Mouse (Mus musculus) midbrain, embryonic 16.5 days (tissue): ENCODE measurements around the gene Ror1. TPM values are rescaled to one million over a fixed set of nuclear protein-coding genes. Genes with fewer than 3 reads are reported as not detected.

Experiments used
- ATAC-seq: fragments of 200-750 bp; cut with Nextera tagmentation; 2 replicates; pipeline ENCODE4 v1.8.0; 2017; ENCODE audit warnings: moderate TSS enrichment
- H3K27ac ChIP-seq: fragments of 300-500 bp; sonication (generic); 2 replicates; pipeline ENCODE4 v1.5.1; 2014; ENCODE audit warnings: mild to moderate bottlenecking, low read length, mixed read lengths
- H3K27me3 ChIP-seq: fragments of 300-500 bp; sonication (generic); 2 replicates; pipeline ENCODE4 v1.6.1; 2014; ENCODE audit warnings: low read depth, low read length, mixed read lengths; ENCODE audit not compliant: control insufficient read depth, insufficient read depth
- H3K36me3 ChIP-seq: fragments of 300-500 bp; sonication (generic); 2 replicates; pipeline ENCODE4 v1.6.1; 2014; ENCODE audit warnings: mild to moderate bottlenecking, low read length, moderate library complexity, mixed read lengths; ENCODE audit not compliant: control insufficient read depth, insufficient read depth
- H3K4me1 ChIP-seq: fragments of 300-500 bp; sonication (generic); 2 replicates; pipeline ENCODE4 v1.6.1; 2014; ENCODE audit warnings: mild to moderate bottlenecking, low read length, mixed read lengths; ENCODE audit not compliant: control insufficient read depth, insufficient read depth
- H3K4me2 ChIP-seq: fragments of 300-500 bp; sonication (generic); 2 replicates; pipeline ENCODE4 v1.6.1; 2014; ENCODE audit warnings: mild to moderate bottlenecking, low read length, mixed read lengths
- H3K4me3 ChIP-seq: fragments of 300-500 bp; sonication (generic); 2 replicates; pipeline ENCODE4 v1.5.1; 2014; ENCODE audit warnings: low read depth, mild to moderate bottlenecking, low read length, moderate library complexity, mixed read lengths
- H3K9ac ChIP-seq: fragments of 300-500 bp; sonication (generic); 2 replicates; pipeline ENCODE4 v1.6.1; 2014; ENCODE audit warnings: low read depth, low read length, mixed read lengths
- H3K9me3 ChIP-seq: fragments of 300-500 bp; sonication (generic); replicated peaks from 2 replicates; pipeline ENCODE4 v1.6.1; 2014; ENCODE audit warnings: mild to moderate bottlenecking, low read length, mixed read lengths; ENCODE audit not compliant: control insufficient read depth, poor library complexity, severe bottlenecking
- WGBS: fragments of 180-500 bp; shearing (Covaris S2); extraction: QIAGEN DNeasy Blood & Tissue Kit; methylation state at CpG from one replicate; pipeline ENCODE4 v1.1.7; 2014; 5-methylcytosine and 5-hydroxymethylcytosine counted together
- polyA plus RNA-seq: library from polyadenylated mRNA; unstranded; fragments of >200 nt; fragmentation: Nextera tagmentation; extraction: Ambion mirVana; gene quantifications from 2 replicates; pipeline ENCODE4 v1.2.1, GENCODE M21; 2015

The Ror1 gene
- polyA plus RNA-seq, 1 experiment from 2014 or later: 0.84 TPM

- Histone ChIP-seq H3K4me3 (no peak overlapping the region), H3K4me2 (no peak overlapping the region), H3K9me3 (no peaks in the 10 kb centered on the region), H3K36me3 (no peaks in the 10 kb centered on the region), H3K27me3 (no peaks in the 10 kb centered on the region), H3K4me1 (no peaks in the 10 kb centered on the region), H3K9ac (no peak overlapping the region), H3K27ac (no peak overlapping the region)
- no peak for ATAC-seq
- WGBS: 89% methylated on average over 11 of the region's 11 CpGs
Observed at GRCm38 (mm10) chr4:100137102-100137835, 41.7 kb downstream of the Ror1 start.

- Histone ChIP-seq H3K27me3 (no peaks in the 10 kb centered on the region), H3K4me3 (no peak overlapping the region), H3K4me1 (no peaks in the 10 kb centered on the region), H3K4me2 (no peak overlapping the region), H3K9ac (no peak overlapping the region), H3K36me3 (no peaks in the 10 kb centered on the region), H3K27ac (no peak overlapping the region), H3K9me3 (no peaks in the 10 kb centered on the region)
- ATAC-seq: no peak
- 78% methylated on average over 2 of the region's 2 CpGs for WGBS
Observed at GRCm38 (mm10) chr4:100141626-100142025, 46.0 kb downstream of the Ror1 start.

DNA sequence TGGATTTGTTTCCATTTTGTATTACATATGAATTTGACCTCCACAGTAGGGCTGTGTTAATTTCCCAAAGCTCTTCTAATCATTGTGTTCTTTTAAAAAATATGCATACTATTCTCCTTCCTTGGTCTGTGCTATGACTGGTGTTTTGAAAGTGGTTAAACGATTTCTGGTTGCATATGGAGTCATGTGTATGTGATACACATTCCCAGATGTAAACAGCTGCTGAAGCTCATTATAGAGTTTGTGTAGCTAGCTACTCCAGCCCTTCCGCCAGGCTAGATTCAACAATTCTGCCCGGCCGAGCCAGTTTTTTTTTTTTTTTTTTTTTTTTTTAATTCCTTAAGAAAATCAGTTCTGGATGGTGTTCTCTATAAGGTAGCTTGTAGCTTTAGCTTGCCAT is 49.2 kb downstream of the Ror1 start:
- Histone ChIP-seq H3K4me1 (no peaks in the 10 kb centered on the region), H3K4me2 (no peak overlapping the region), H3K9me3 (no peaks in the 10 kb centered on the region), H3K36me3 (no peaks in the 10 kb centered on the region), H3K9ac (no peak overlapping the region), H3K4me3 (no peak overlapping the region), H3K27me3 (no peaks in the 10 kb centered on the region), H3K27ac (no peak overlapping the region)
- no peak for ATAC-seq
- WGBS: 85% methylated on average over 4 of the region's 4 CpGs

GRCm38 (mm10) chr4:100150797-100151196 is 55.2 kb downstream of the Ror1 start:
- no peak overlapping the region for H3K4me2 ChIP-seq
- H3K9ac ChIP-seq: no peak overlapping the region
- H3K36me3 ChIP-seq: no peaks in the 10 kb centered on the region
- peaks cover 4% of the 10 kb centered on the region; the same call in 1 of the 2 replicates for H3K4me1 ChIP-seq
- 90% methylated on average over 1 of the region's 1 CpGs for WGBS
- no peaks in the 10 kb centered on the region for H3K27me3 ChIP-seq
- no peak for ATAC-seq
- no peak overlapping the region for H3K4me3 ChIP-seq
- no peaks in the 10 kb centered on the region for H3K9me3 ChIP-seq
- no peak overlapping the region for H3K27ac ChIP-seq

DNA sequence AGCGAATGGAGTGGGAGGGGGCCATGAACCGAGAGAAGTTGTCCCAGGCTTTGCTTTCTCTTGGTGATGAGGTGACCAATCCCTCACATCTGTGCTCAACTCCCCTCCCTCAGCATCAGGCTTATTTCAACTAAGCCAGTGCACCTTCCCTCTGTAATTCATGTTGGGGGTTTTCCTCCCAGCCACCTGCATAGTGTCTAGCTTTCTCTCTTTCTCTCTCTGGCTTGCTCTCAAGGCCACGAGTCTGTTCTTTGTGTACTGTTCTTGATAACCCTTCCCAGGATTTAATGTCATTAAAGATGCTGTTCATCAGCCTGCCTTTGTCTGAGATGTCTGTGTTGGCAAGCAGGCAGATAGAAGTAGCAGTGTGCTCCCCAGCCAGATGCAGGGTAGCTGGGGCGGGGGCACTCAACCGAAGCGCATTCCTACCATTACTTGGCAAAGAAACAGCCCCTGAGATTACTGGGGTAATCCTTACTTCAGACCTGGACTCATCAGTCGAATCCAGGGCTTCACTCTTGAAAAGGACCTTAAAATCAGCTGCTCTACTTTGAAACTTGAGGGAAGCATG is 59.1 kb downstream of the Ror1 start:
- Histone ChIP-seq H3K36me3 (no peaks in the 10 kb centered on the region), H3K4me2 (no peak overlapping the region), H3K27ac (no peak overlapping the region), H3K9me3 (no peaks in the 10 kb centered on the region), H3K9ac (no peak overlapping the region), H3K4me1 (peaks cover 4% of the 10 kb centered on the region; the same call in 1 of the 2 replicates), H3K4me3 (no peak overlapping the region), H3K27me3 (no peaks in the 10 kb centered on the region)
- ATAC-seq: no peak
- WGBS: 31% methylated on average over 7 of the region's 7 CpGs

DNA sequence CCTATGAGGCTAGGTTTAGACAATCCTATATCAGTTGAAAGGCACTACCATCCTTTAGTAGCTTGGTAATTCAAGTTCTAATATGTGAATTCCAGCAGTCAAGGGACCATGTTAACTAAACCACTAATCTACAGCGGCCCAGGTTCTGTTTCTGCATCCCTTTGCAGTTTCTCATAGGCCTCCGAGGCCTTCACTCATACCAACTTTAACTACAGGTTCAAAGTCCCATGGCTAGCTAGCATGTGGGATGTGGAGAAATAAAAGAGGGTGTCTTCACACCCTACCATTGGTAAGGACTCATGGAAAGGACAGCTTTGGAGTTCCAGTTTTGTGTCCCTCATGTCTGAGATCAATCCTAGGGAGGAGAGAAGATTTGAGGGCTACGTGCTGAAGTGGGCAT is 60.1 kb downstream of the Ror1 start:
- H3K4me2 ChIP-seq: no peak overlapping the region
- WGBS: 88% methylated on average over 3 of the region's 3 CpGs
- H3K9ac ChIP-seq: no peak overlapping the region
- no peaks in the 10 kb centered on the region for H3K9me3 ChIP-seq
- ATAC-seq: no peak
- no peak overlapping the region for H3K4me3 ChIP-seq
- H3K27ac ChIP-seq: no peak overlapping the region
- no peaks in the 10 kb centered on the region for H3K27me3 ChIP-seq
- H3K36me3 ChIP-seq: no peaks in the 10 kb centered on the region
- peaks cover 4% of the 10 kb centered on the region; the same call in 1 of the 2 replicates for H3K4me1 ChIP-seq

DNA sequence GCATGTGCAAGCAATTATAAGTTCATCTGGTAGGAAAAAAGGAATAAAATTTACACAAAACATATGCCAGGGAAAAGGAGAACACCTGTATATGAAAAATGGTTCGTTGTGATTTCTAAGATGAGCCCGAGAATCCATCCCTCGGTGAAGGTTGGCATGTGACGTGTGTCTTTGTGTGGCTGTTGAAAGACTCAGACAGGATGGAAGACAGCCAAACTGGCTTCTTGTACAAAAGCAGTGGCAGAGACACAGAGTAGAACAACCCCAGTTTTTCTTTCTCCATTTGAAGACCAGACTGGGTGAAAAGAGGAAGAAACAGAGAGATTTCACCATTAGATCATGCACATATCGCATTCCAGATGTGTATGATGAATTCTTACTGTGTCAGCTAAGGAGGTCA is 62.8 kb downstream of the Ror1 start:
- Histone ChIP-seq H3K27me3 (no peaks in the 10 kb centered on the region), H3K36me3 (no peaks in the 10 kb centered on the region), H3K4me2 (no peak overlapping the region), H3K27ac (no peak overlapping the region), H3K4me3 (no peak overlapping the region), H3K9ac (no peak overlapping the region), H3K9me3 (no peaks in the 10 kb centered on the region), H3K4me1 (peaks cover 4% of the 10 kb centered on the region; the same call in 1 of the 2 replicates)
- WGBS: 73% methylated on average over 5 of the region's 5 CpGs
- ATAC-seq: no peak

DNA sequence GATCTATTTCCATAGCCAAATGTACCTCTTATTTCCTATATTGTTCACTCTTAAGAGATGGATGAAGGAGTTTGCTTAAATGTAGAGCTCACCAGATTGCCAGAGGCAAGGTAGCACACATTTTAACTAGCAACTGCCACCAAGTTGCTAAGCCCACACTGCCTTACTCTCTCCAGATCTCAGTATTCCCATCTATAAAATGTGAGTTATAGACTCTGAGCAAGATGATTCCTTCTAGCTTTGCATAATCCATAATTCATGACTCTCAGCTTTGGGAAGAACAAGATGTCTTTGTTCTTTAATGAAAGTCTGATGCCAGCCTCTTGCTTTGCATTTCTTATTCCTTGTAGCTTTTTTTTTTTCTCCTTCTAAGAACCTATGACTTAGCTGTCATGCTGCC is 64.6 kb downstream of the Ror1 start:
- H3K9me3 ChIP-seq: no peaks in the 10 kb centered on the region
- no peaks in the 10 kb centered on the region for H3K36me3 ChIP-seq
- no peak overlapping the region for H3K9ac ChIP-seq
- H3K4me3 ChIP-seq: no peak overlapping the region
- H3K4me1 ChIP-seq: no peaks in the 10 kb centered on the region
- H3K27ac ChIP-seq: no peak overlapping the region
- no peak overlapping the region for H3K4me2 ChIP-seq
- no peaks in the 10 kb centered on the region for H3K27me3 ChIP-seq
- ATAC-seq: no peak

DNA sequence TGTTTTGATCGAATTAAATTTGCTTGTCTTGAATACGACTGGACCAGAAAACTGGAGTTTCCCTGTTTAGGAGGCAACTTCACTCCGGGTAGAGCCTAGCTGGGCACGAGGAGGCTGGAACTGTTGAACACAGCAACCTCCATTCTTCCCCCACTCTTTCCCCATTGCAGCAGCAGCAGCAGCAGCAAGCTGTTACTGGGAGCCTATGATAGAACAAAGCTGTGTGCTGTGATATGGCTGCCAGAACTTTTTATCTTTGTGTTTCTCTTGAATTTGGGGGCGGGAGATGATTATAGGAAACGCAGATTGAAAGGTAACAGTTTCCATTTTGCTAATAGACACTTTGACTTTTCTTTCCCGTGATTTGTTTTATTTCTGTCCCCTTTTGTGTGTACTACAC is 70.2 kb downstream of the Ror1 start:
- Histone ChIP-seq H3K4me1 (peaks cover 4% of the 10 kb centered on the region), H3K4me3 (no peak overlapping the region), H3K27ac (no peak overlapping the region), H3K9me3 (no peaks in the 10 kb centered on the region), H3K27me3 (no peaks in the 10 kb centered on the region), H3K36me3 (no peaks in the 10 kb centered on the region), H3K4me2 (no peak overlapping the region), H3K9ac (no peak overlapping the region)
- WGBS: 81% methylated on average over 7 of the region's 7 CpGs
- no peak for ATAC-seq
